Mouse (Mus musculus) stomach, postnatal 0 days (tissue): ENCODE data around the gene Itgae. TPM values are rescaled to one million over a fixed set of nuclear protein-coding genes. Genes with fewer than 3 reads are reported as not detected.

Experiments
- ATAC-seq: fragments of 200-750 bp; cut with Nextera tagmentation; 2 replicates; pipeline ENCODE4 v1.8.0; 2017; ENCODE audit not compliant: low FRiP score, low TSS enrichment
- DNase-seq: peaks from one replicate; pipeline ENCODE4 v3.0.0-alpha.2; 2016; ENCODE audit warnings: low spot score
- H3K27ac ChIP-seq: fragments of 300-500 bp; sonication (generic); replicated peaks from 2 replicates; pipeline ENCODE4 v1.5.1; 2014; ENCODE audit warnings: mild to moderate bottlenecking, control low read depth
- H3K27me3 ChIP-seq: fragments of 300-500 bp; sonication (generic); 2 replicates; pipeline ENCODE4 v1.6.1; 2014; ENCODE audit warnings: low read length; ENCODE audit not compliant: control insufficient read depth, insufficient read depth
- H3K36me3 ChIP-seq: fragments of 300-500 bp; sonication (generic); 2 replicates; pipeline ENCODE4 v1.6.1; 2014; ENCODE audit warnings: low read length, mixed read lengths; ENCODE audit not compliant: control insufficient read depth, insufficient read depth
- H3K4me1 ChIP-seq: fragments of 300-500 bp; sonication (generic); replicated peaks from 2 replicates; pipeline ENCODE4 v1.6.1; 2014; ENCODE audit warnings: antibody characterized with exemption; ENCODE audit not compliant: control insufficient read depth, insufficient read depth
- H3K4me2 ChIP-seq: fragments of 300-500 bp; sonication (generic); replicated peaks from 2 replicates; pipeline ENCODE4 v1.6.1; 2014; ENCODE audit warnings: low read depth, mild to moderate bottlenecking, control low read depth, moderate library complexity
- H3K4me3 ChIP-seq: fragments of 300-500 bp; sonication (generic); 2 replicates; pipeline ENCODE4 v1.5.1; 2014; ENCODE audit warnings: low read depth, low read length, control low read depth
- H3K9ac ChIP-seq: fragments of 300-500 bp; sonication (generic); 2 replicates; pipeline ENCODE4 v1.6.1; 2014; ENCODE audit warnings: mild to moderate bottlenecking, low read length, control low read depth, mixed read lengths
- H3K9me3 ChIP-seq: fragments of 300-500 bp; sonication (generic); 2 replicates; pipeline ENCODE4 v1.6.1; 2016; ENCODE audit warnings: low read length; ENCODE audit not compliant: control insufficient read depth
- CTCF ChIP-seq: IDR thresholded peaks from 2 replicates; pipeline ENCODE4 v1.5.1; 2016; ENCODE audit warnings: antibody characterized with exemption, low read depth, mild to moderate bottlenecking, moderate library complexity
- EP300 ChIP-seq: optimal IDR thresholded peaks from 2 replicates; pipeline ENCODE3; 2016; ENCODE audit warnings: antibody characterized with exemption
- WGBS: fragments of 180-500 bp; shearing (Covaris S2); extraction: QIAGEN DNeasy Blood & Tissue Kit; methylation state at CpG from one replicate; pipeline ENCODE4 v1.1.7; 2014; 5-methylcytosine and 5-hydroxymethylcytosine counted together
- polyA plus RNA-seq: library from polyadenylated mRNA; unstranded; fragments of >200 nt; fragmentation: Nextera tagmentation; extraction: Ambion mirVana; gene quantifications from 2 replicates; pipeline ENCODE4 v1.2.1, GENCODE M21; 2015

Itgae gene
- polyA plus RNA-seq, 1 experiment from 2014 or later, result 0.13 TPM

GRCm38 (mm10) chr11:73108195-73108897 is 18.0 kb downstream of the Itgae start:
- 69% methylated on average over 5 of the region's 5 CpGs for WGBS

GRCm38 (mm10) chr11:73108898-73109625 is 18.7 kb downstream of the Itgae start:
- H3K4me2 ChIP-seq, result no peak overlapping the region
- H3K4me1 ChIP-seq, result no peaks in the 10 kb centered on the region
- no peaks in the 10 kb centered on the region for H3K27me3 ChIP-seq
- no peak overlapping the region for H3K9ac ChIP-seq
- no peaks in the 10 kb centered on the region for H3K36me3 ChIP-seq
- no peaks in the 10 kb centered on the region for H3K9me3 ChIP-seq
- H3K27ac ChIP-seq, result no peak overlapping the region
- TF ChIP-seq CTCF, result no peak
- no peak for ATAC-seq
- DNase-seq, result no peak
- no peak overlapping the region for H3K4me3 ChIP-seq
- 70% methylated on average over 14 of the region's 14 CpGs for WGBS

More at GRCm38 (mm10) chr11:73108195-73108897, 18.0 kb downstream of the Itgae start:
- H3K4me2 ChIP-seq, result no peak overlapping the region
- no peak overlapping the region for H3K4me3 ChIP-seq
- no peaks in the 10 kb centered on the region for H3K27me3 ChIP-seq
- H3K36me3 ChIP-seq, result no peaks in the 10 kb centered on the region
- TF ChIP-seq CTCF, result no peak
- no peak for TF ChIP-seq EP300
- no peaks in the 10 kb centered on the region for H3K9me3 ChIP-seq
- no peaks in the 10 kb centered on the region for H3K4me1 ChIP-seq
- no peak overlapping the region for H3K27ac ChIP-seq
- no peak for DNase-seq
- ATAC-seq, result no peak
- no peak overlapping the region for H3K9ac ChIP-seq

GRCm38 (mm10) chr11:73109941-73110340 is 19.6 kb downstream of the Itgae start:
- H3K4me3 ChIP-seq, result no peak overlapping the region
- no peak overlapping the region for H3K27ac ChIP-seq
- 83% methylated on average over 3 of the region's 3 CpGs for WGBS
- no peaks in the 10 kb centered on the region for H3K9me3 ChIP-seq
- ATAC-seq (no peak), DNase-seq (no peak)
- no peaks in the 10 kb centered on the region for H3K4me1 ChIP-seq
- TF ChIP-seq EP300 (no peak), CTCF (no peak)
- H3K9ac ChIP-seq, result no peak overlapping the region
- no peaks in the 10 kb centered on the region for H3K36me3 ChIP-seq
- H3K27me3 ChIP-seq, result no peaks in the 10 kb centered on the region
- H3K4me2 ChIP-seq, result no peak overlapping the region

GRCm38 (mm10) chr11:73111414-73111813 is 21.0 kb downstream of the Itgae start:
- TF ChIP-seq CTCF (no peak), EP300 (no peak)
- Histone ChIP-seq H3K9me3 (no peaks in the 10 kb centered on the region), H3K4me2 (no peak overlapping the region), H3K27ac (no peak overlapping the region), H3K4me3 (no peak overlapping the region), H3K27me3 (no peaks in the 10 kb centered on the region), H3K36me3 (no peaks in the 10 kb centered on the region), H3K9ac (no peak overlapping the region), H3K4me1 (no peaks in the 10 kb centered on the region)
- DNase-seq, result peak; percentile 22
- 66% methylated on average over 6 of the region's 6 CpGs for WGBS
- peak; percentile 30; the same call in 1 of the 2 replicates for ATAC-seq

GRCm38 (mm10) chr11:73126495-73126894 is 36.1 kb downstream of the Itgae start:
- Histone ChIP-seq H3K4me3 (no peak overlapping the region), H3K4me1 (no peaks in the 10 kb centered on the region), H3K9me3 (no peaks in the 10 kb centered on the region), H3K36me3 (no peaks in the 10 kb centered on the region), H3K27me3 (no peaks in the 10 kb centered on the region), H3K27ac (no peak overlapping the region), H3K4me2 (no peak overlapping the region), H3K9ac (no peak overlapping the region)
- TF ChIP-seq CTCF (no peak), EP300 (no peak)
- no peak for DNase-seq
- ATAC-seq, result no peak
- WGBS, result 82% methylated on average over 6 of the region's 6 CpGs

GRCm38 (mm10) chr11:73131020-73131419 is 40.6 kb downstream of the Itgae start:
- no peaks in the 10 kb centered on the region for H3K4me1 ChIP-seq
- WGBS, result 57% methylated on average over 7 of the region's 7 CpGs
- no peaks in the 10 kb centered on the region for H3K9me3 ChIP-seq
- 0 out of 2 replicates have a peak, but pooled peaks have one; percentile 38 for ATAC-seq
- no peak overlapping the region for H3K4me3 ChIP-seq
- H3K27me3 ChIP-seq, result no peaks in the 10 kb centered on the region
- H3K4me2 ChIP-seq, result no peak overlapping the region
- H3K9ac ChIP-seq, result no peak overlapping the region
- H3K36me3 ChIP-seq, result no peaks in the 10 kb centered on the region
- DNase-seq, result peak; percentile 36
- peak; percentile 67 for TF ChIP-seq CTCF
- no peak for TF ChIP-seq EP300
- H3K27ac ChIP-seq, result no peak overlapping the region
